Mouse (Mus musculus) splenic B cell, adult 2 months (primary cell): ENCODE results near the gene Mesd.

Experiments used
- DNase-seq: peaks from one replicate; pipeline ENCODE4 v3.0.0-alpha.2; 2011; ENCODE audit warnings: low read depth, low spot score
- H3K27me3 ChIP-seq: 2 replicates; pipeline ENCODE4 v1.6.1; 2012; ENCODE audit warnings: mild to moderate bottlenecking, low read length, moderate library complexity, mixed read lengths; ENCODE audit not compliant: control insufficient read depth, poor library complexity, insufficient read depth, severe bottlenecking
- H3K36me3 ChIP-seq: 2 replicates; pipeline ENCODE4 v1.6.1; 2012; ENCODE audit warnings: mild to moderate bottlenecking, low read length, moderate library complexity, mixed read lengths; ENCODE audit not compliant: control insufficient read depth, poor library complexity, insufficient read depth, severe bottlenecking

The Mesd gene

GRCm38 (mm10) chr7:83921637-83922036 is 37.4 kb downstream of the Mesd start:
- H3K27me3 ChIP-seq = no peaks in the 10 kb centered on the region
- no peaks in the 10 kb centered on the region for H3K36me3 ChIP-seq
- DNase-seq = no peak

GRCm38 (mm10) chr7:83939017-83939721 is 54.9 kb downstream of the Mesd start:
- H3K27me3 ChIP-seq = no peaks in the 10 kb centered on the region
- no peak for DNase-seq
- no peaks in the 10 kb centered on the region for H3K36me3 ChIP-seq

- DNase-seq = no peak
- H3K27me3 ChIP-seq = no peaks in the 10 kb centered on the region
- H3K36me3 ChIP-seq = no peaks in the 10 kb centered on the region
Observed at GRCm38 (mm10) chr7:83940136-83940535, 55.9 kb downstream of the Mesd start.

- H3K27me3 ChIP-seq = no peaks in the 10 kb centered on the region
- no peaks in the 10 kb centered on the region for H3K36me3 ChIP-seq
- no peak for DNase-seq
Observed at GRCm38 (mm10) chr7:83941701-83942101, 57.4 kb downstream of the Mesd start.

GRCm38 (mm10) chr7:83948743-83949142 is 64.5 kb downstream of the Mesd start:
- Histone ChIP-seq H3K36me3 (no peaks in the 10 kb centered on the region), H3K27me3 (no peaks in the 10 kb centered on the region)
- DNase-seq = no peak

GRCm38 (mm10) chr7:83949662-83950061 is 65.4 kb downstream of the Mesd start:
- Histone ChIP-seq H3K36me3 (no peaks in the 10 kb centered on the region), H3K27me3 (no peaks in the 10 kb centered on the region)
- DNase-seq = no peak
